Mouse (Mus musculus): ENCODE results near the gene AA467197. TPM values are rescaled to one million over a fixed set of nuclear protein-coding genes. Genes with fewer than 3 reads are reported as not detected.

Gene AA467197
- polyA plus RNA-seq, 1 experiment from 2014 or later, result 0.56 TPM

DNA sequence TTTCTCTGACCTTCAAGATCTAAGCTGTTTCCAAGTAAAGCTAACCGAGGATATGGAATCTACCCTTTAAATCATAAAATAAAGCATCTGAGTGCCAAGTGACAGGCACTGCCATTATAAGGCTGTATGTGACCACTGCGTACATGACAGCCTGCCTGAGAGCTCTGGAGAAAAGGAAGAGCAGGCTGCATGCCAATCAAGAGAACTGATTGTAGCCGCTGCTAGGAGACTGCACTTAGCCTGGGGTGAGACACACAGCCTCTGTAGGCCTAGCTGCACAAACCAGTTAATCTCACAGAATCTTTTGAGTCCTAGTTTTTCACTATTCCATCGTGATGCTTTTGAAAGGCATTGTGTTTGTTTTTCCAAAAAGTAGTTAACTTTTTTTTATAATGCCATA is 18.1 kb upstream of the AA467197 start:
- no peak for DNase-seq (ENCODE audit: extremely low spot score, low spot score)
- H3K4me3 ChIP-seq, result no peak overlapping the region
- no peaks in the 10 kb centered on the region for H3K36me3 ChIP-seq (replicated peaks)
- no peaks in the 10 kb centered on the region for H3K9me3 ChIP-seq
- no peaks in the 10 kb centered on the region for H3K27me3 ChIP-seq (ENCODE audit: poor library complexity, severe bottlenecking)
- H3K27ac ChIP-seq, result no peak overlapping the region
- H3K4me1 ChIP-seq, result peaks cover 8% of the 10 kb centered on the region; the same call in 1 of the 2 replicates
- 66% methylated on average over 4 of the region's 4 CpGs for WGBS

DNA sequence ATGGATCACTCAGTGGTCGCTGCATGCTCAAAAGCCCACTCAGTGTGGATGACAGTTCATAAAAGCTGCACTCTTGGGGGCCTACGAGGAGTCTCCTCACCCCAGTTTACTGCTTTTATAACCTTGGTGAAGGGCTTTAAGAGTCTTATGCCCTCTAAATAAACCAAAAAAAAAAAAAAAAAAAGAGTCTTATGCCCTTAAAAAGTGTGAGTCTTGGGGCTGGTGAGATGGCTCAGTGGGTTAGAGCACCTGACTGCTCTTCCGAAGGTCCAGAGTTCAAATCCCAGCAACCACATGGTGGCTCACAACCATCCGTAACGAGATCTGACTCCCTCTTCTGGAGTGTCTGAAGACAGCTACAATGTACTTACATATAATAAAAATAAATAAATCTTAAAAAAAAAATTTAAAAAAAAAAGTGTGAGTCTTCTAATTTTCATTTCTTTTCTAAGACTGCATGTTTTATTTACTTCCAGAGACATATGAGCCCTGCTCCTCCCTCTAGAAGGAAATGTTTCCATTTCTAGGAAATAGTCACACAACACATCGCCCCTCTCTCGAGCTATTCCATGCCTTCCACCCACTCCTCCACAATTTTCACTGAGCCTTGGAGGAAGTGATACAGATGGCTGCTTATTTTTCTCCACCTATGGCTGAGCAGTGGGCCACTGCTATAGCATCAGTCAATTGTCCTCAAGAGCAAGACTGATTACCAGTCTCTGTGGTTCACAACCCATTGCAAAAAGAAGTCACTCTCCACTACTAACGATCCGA is 15.3 kb upstream of the AA467197 start:
- H3K36me3 ChIP-seq (replicated peaks), result no peaks in the 10 kb centered on the region
- H3K9me3 ChIP-seq, result no peaks in the 10 kb centered on the region
- H3K4me3 ChIP-seq, result no peak overlapping the region
- H3K27ac ChIP-seq, result no peak overlapping the region
- DNase-seq (ENCODE audit: extremely low spot score, low spot score), result no peak
- 87% methylated on average over 9 of the region's 9 CpGs for WGBS
- H3K27me3 ChIP-seq (ENCODE audit: poor library complexity, severe bottlenecking), result no peaks in the 10 kb centered on the region
- peaks cover 8% of the 10 kb centered on the region; the same call in 1 of the 2 replicates for H3K4me1 ChIP-seq

- Histone ChIP-seq H3K36me3 (replicated peaks) (no peaks in the 10 kb centered on the region), H3K9me3 (no peaks in the 10 kb centered on the region), H3K27me3 (ENCODE audit: poor library complexity, severe bottlenecking) (no peaks in the 10 kb centered on the region), H3K4me3 (no peak overlapping the region), H3K4me1 (peaks cover 6% of the 10 kb centered on the region), H3K27ac (no peak overlapping the region)
- 77% methylated on average over 7 of the region's 7 CpGs for WGBS
- DNase-seq (ENCODE audit: extremely low spot score, low spot score), result no peak
Measured at GRCm38 (mm10) chr2:122625930-122626329, 10.9 kb upstream of the AA467197 start.

GRCm38 (mm10) chr2:122628976-122629375 is 7.8 kb upstream of the AA467197 start:
- H3K36me3 ChIP-seq (replicated peaks), result peaks cover 18% of the 10 kb centered on the region
- H3K4me3 ChIP-seq, result no peak overlapping the region
- no peaks in the 10 kb centered on the region for H3K9me3 ChIP-seq
- peaks cover 21% of the 10 kb centered on the region for H3K4me1 ChIP-seq
- H3K27me3 ChIP-seq (ENCODE audit: poor library complexity, severe bottlenecking), result no peaks in the 10 kb centered on the region
- peak; percentile 70 for DNase-seq (ENCODE audit: extremely low spot score, low spot score)
- whole genome bisulfite sequencing, result 1% methylated on average over 7 of the region's 7 CpGs
- H3K27ac ChIP-seq, result no peak overlapping the region

DNA sequence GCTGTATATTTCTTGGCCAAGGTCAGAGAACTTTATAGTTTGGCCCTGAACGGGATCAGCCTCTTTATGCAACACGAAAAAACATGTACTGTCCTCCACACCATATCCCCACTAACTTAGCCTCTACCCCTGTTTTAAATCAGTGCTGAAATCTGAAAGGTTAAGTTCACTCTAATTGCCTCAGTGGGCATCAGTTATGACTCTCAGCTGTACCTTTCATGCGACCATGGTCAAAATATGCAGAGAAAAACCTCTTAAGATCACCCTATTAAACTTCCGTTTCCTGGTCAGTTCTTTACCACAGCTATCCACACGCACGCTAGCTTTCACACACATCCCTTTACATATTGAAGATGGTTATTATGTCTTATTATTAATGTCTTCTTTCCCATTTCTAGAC is 6.9 kb upstream of the AA467197 start:
- peak overlapping the region; percentile 94 for H3K27ac ChIP-seq
- peak overlapping the region; percentile 99 for H3K4me3 ChIP-seq
- peaks cover 26% of the 10 kb centered on the region for H3K36me3 ChIP-seq (replicated peaks)
- 68% methylated on average over 6 of the region's 6 CpGs for WGBS
- H3K27me3 ChIP-seq (ENCODE audit: poor library complexity, severe bottlenecking), result no peaks in the 10 kb centered on the region
- DNase-seq (ENCODE audit: extremely low spot score, low spot score), result no peak
- H3K4me1 ChIP-seq, result peaks cover 21% of the 10 kb centered on the region
- H3K9me3 ChIP-seq, result no peaks in the 10 kb centered on the region

DNA sequence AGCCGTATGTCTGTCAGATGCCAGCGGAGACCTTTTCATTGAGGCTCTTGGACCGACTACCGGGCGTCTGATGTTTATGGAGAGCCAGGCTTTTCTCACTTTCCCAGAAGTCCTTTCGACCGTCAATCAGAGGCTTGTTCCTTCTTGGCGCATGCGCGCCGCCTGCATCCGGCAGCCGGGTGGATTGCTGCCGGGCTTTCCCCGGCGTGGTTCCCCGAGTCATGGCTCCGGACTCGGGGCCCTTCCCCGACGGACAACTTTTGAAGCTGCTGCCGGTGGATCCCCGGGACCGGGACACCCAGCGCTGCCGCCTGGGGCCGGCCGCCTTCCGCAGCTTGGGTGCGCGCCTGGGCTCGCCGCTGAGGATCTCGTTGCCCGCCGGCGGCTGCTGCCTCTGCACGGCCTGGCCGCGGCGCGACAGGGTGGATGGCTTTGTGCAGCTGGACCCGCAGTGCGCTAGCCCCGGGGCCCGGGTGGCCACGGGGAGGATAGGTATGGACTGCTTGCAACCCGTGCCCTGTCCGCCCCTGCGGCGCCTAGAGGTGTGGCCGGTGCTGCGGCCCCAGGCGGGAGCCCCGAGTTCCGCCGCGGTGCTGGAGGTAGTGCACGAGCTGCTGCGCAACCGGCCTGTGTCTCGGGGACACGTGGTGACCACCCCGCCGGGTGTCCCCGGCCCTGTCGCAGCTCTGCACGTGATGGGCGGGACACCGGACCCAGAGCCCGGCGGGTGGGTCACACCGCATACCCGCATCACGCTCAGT is 6.1 kb upstream of the AA467197 start:
- peak overlapping the region; percentile 99 for H3K4me3 ChIP-seq
- peaks cover 26% of the 10 kb centered on the region for H3K36me3 ChIP-seq (replicated peaks)
- no peaks in the 10 kb centered on the region for H3K27me3 ChIP-seq (ENCODE audit: poor library complexity, severe bottlenecking)
- WGBS, result under 1% methylated on average over 75 of the region's 75 CpGs
- DNase-seq (ENCODE audit: extremely low spot score, low spot score), result peak; percentile 85
- H3K4me1 ChIP-seq, result peaks cover 21% of the 10 kb centered on the region
- peak overlapping the region; percentile 94 for H3K27ac ChIP-seq
- H3K9me3 ChIP-seq, result no peaks in the 10 kb centered on the region

GRCm38 (mm10) chr2:122631226-122631801 is 5.5 kb upstream of the AA467197 start:
- peaks cover 26% of the 10 kb centered on the region for H3K36me3 ChIP-seq (replicated peaks)
- peaks cover 21% of the 10 kb centered on the region for H3K4me1 ChIP-seq
- H3K9me3 ChIP-seq, result no peaks in the 10 kb centered on the region
- DNase-seq (ENCODE audit: extremely low spot score, low spot score), result peak; percentile 54
- peak overlapping the region; percentile 99 for H3K4me3 ChIP-seq
- peak overlapping the region; percentile 94 for H3K27ac ChIP-seq
- WGBS, result under 1% methylated on average over 49 of the region's 53 CpGs
- H3K27me3 ChIP-seq (ENCODE audit: poor library complexity, severe bottlenecking), result no peaks in the 10 kb centered on the region

DNA sequence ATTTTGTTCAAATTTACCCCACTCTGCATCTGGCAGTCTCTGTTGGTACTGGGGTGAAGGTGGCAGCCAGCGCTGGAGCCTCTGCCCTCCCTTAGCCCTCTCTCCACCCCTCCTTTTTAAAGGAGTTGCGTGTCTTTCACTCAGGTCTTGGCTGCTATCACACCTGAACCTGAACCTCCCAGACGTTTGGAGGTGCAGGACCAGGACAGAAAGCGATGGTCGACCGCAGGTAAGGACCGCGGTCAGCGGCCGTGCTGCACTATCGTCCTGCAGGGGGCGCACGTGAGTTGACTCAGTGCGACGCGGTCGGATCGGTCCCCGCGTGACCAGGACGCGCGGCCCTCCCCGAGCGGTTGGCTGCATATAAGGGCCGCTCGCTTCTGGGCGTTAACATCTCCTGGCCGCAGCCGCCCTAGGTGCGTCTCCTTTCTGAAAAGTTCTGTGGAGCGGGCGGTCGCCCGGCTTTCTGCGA is 776 bp downstream of the AA467197 start:
- Histone ChIP-seq H3K36me3 (replicated peaks) (peaks cover 22% of the 10 kb centered on the region), H3K27me3 (ENCODE audit: poor library complexity, severe bottlenecking) (peaks cover 29% of the 10 kb centered on the region), H3K27ac (no peak overlapping the region), H3K9me3 (no peaks in the 10 kb centered on the region), H3K4me1 (no peaks in the 10 kb centered on the region; the same call in 1 of the 2 replicates), H3K4me3 (peak overlapping the region; percentile 52)
- 2% methylated on average over 36 of the region's 36 CpGs for WGBS
- DNase-seq (ENCODE audit: extremely low spot score, low spot score), result peak; percentile 74

GRCm38 (mm10) chr2:122638029-122638428 is 1.2 kb downstream of the AA467197 start:
- 37% methylated on average over 12 of the region's 12 CpGs for WGBS

DNA sequence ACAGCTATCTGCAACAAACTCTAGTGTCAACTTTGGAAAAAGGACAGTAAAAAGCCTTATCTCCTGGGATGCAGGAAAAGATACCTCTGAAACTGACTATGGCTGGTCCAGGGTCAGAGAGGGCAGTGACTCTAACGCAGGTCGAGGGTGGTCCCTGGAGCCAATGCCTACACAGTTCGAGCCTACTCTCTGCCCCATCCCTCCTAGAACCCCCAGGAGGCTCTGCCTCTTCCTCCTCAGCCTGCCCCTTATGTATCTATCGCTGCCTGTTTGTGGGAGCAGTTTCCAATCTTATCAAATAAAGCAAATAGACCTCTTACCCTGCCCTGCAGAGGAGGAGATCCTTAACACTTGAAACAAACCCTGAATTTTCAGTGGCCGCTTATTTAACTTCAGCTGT is 1.9 kb downstream of the AA467197 start:
- WGBS, result 49% methylated on average over 5 of the region's 5 CpGs
- no peak overlapping the region for H3K4me3 ChIP-seq
- peaks cover 29% of the 10 kb centered on the region for H3K27me3 ChIP-seq (ENCODE audit: poor library complexity, severe bottlenecking)
- DNase-seq (ENCODE audit: extremely low spot score, low spot score), result no peak
- H3K36me3 ChIP-seq (replicated peaks), result peaks cover 11% of the 10 kb centered on the region
- no peak overlapping the region for H3K27ac ChIP-seq
- H3K9me3 ChIP-seq, result no peaks in the 10 kb centered on the region
- H3K4me1 ChIP-seq, result no peaks in the 10 kb centered on the region

More at GRCm38 (mm10) chr2:122638029-122638428, 1.2 kb downstream of the AA467197 start:
- Histone ChIP-seq H3K27me3 (ENCODE audit: poor library complexity, severe bottlenecking) (peaks cover 29% of the 10 kb centered on the region), H3K4me1 (no peaks in the 10 kb centered on the region), H3K4me3 (peak overlapping the region; percentile 52), H3K36me3 (replicated peaks) (peaks cover 17% of the 10 kb centered on the region), H3K9me3 (no peaks in the 10 kb centered on the region), H3K27ac (no peak overlapping the region)
- no peak for DNase-seq (ENCODE audit: extremely low spot score, low spot score)

GRCm38 (mm10) chr2:122652096-122653084 is 15.6 kb downstream of the AA467197 start:
- no peaks in the 10 kb centered on the region for H3K36me3 ChIP-seq (replicated peaks)
- WGBS, result 75% methylated on average over 17 of the region's 17 CpGs
- H3K4me1 ChIP-seq, result 0 out of 2 replicates have a peak, but pooled peaks cover 2% of the 10 kb centered on the region
- no peak for DNase-seq (ENCODE audit: extremely low spot score, low spot score)
- no peak overlapping the region for H3K27ac ChIP-seq
- no peak overlapping the region for H3K4me3 ChIP-seq
- H3K9me3 ChIP-seq, result no peaks in the 10 kb centered on the region
- no peaks in the 10 kb centered on the region for H3K27me3 ChIP-seq (ENCODE audit: poor library complexity, severe bottlenecking)

- 75% methylated on average over 2 of the region's 2 CpGs for WGBS
Measured at GRCm38 (mm10) chr2:122656052-122656451, 19.3 kb downstream of the AA467197 start.

More at GRCm38 (mm10) chr2:122656052-122656451, 19.3 kb downstream of the AA467197 start:
- H3K4me3 ChIP-seq, result no peak overlapping the region
- H3K36me3 ChIP-seq (replicated peaks), result no peaks in the 10 kb centered on the region
- DNase-seq (ENCODE audit: extremely low spot score, low spot score), result no peak
- no peaks in the 10 kb centered on the region for H3K9me3 ChIP-seq
- no peaks in the 10 kb centered on the region for H3K27me3 ChIP-seq (ENCODE audit: poor library complexity, severe bottlenecking)
- H3K4me1 ChIP-seq, result 0 out of 2 replicates have a peak, but pooled peaks cover 2% of the 10 kb centered on the region
- no peak overlapping the region for H3K27ac ChIP-seq
